Mouse (Mus musculus) kidney, embryonic 16.5 days (tissue): ENCODE data around the gene Rplp0. TPM values are rescaled to one million over a fixed set of nuclear protein-coding genes. Genes with fewer than 3 reads are reported as not detected.

Source experiments
- ATAC-seq: fragments of 200-750 bp; cut with Nextera tagmentation; 2 replicates; pipeline ENCODE4 v1.8.0; 2017; ENCODE audit warnings: moderate TSS enrichment; ENCODE audit not compliant: low FRiP score, low TSS enrichment
- H3K27ac ChIP-seq: fragments of 300-500 bp; sonication (generic); 2 replicates; pipeline ENCODE4 v1.5.1; 2014; ENCODE audit warnings: low read length
- H3K27me3 ChIP-seq: fragments of 300-500 bp; sonication (generic); 2 replicates; pipeline ENCODE4 v1.6.1; 2014; ENCODE audit warnings: low read length, control low read depth, mixed read lengths; ENCODE audit not compliant: insufficient read depth
- H3K36me3 ChIP-seq: fragments of 300-500 bp; sonication (generic); 2 replicates; pipeline ENCODE4 v1.6.1; 2014; ENCODE audit warnings: low read length, control low read depth, mixed read lengths; ENCODE audit not compliant: insufficient read depth
- H3K4me1 ChIP-seq: fragments of 300-500 bp; sonication (generic); 2 replicates; pipeline ENCODE4 v1.6.1; 2014; ENCODE audit warnings: low read length, control low read depth, mixed read lengths; ENCODE audit not compliant: insufficient read depth
- H3K4me2 ChIP-seq: fragments of 300-500 bp; sonication (generic); replicated peaks from 2 replicates; pipeline ENCODE4 v1.6.1; 2014; ENCODE audit warnings: low read depth, low read length
- H3K4me3 ChIP-seq: fragments of 300-500 bp; sonication (generic); 2 replicates; pipeline ENCODE4 v1.5.1; 2014; ENCODE audit warnings: mild to moderate bottlenecking, low read length
- H3K9ac ChIP-seq: fragments of 300-500 bp; sonication (generic); replicated peaks from 2 replicates; pipeline ENCODE4 v1.6.1; 2014; ENCODE audit warnings: low read length
- H3K9me3 ChIP-seq: fragments of 300-500 bp; sonication (generic); 2 replicates; pipeline ENCODE4 v1.6.1; 2016; ENCODE audit warnings: low read length, control low read depth
- WGBS: fragments of 180-500 bp; shearing (Covaris S2); extraction: QIAGEN DNeasy Blood & Tissue Kit; methylation state at CpG from one replicate; pipeline ENCODE4 v1.1.7; 2014; 5-methylcytosine and 5-hydroxymethylcytosine counted together
- polyA plus RNA-seq: library from polyadenylated mRNA; unstranded; fragments of >200 nt; fragmentation: Nextera tagmentation; extraction: Ambion mirVana; gene quantifications from 2 replicates; pipeline ENCODE4 v1.2.1, GENCODE M21; 2015

The Rplp0 gene
- polyA plus RNA-seq, 1 experiment from 2014 or later = 1,527 TPM

DNA sequence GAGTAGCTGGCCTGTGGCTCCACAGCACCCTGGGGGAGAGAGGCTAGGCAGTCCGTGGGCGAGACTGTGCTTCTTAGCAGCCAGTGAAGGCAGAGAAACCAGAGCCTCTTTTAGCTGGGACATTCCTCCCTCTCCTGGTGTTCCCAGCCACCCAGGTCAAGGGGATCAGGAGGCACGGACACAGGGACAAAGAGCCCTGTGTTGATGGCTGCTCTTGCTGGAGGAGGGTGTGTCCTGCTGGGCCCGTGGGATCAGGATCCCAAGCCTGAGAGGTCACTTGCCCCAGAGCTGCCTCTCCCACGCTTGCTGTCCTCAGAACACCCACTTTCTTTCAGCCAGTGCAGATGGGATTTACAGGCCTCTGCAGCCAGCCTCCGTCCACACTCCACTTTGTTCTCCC, 12.3 kb upstream of the Rplp0 start:
- H3K4me2 ChIP-seq = no peak overlapping the region
- no peak for ATAC-seq
- no peaks in the 10 kb centered on the region for H3K27me3 ChIP-seq
- peaks cover 35% of the 10 kb centered on the region for H3K36me3 ChIP-seq
- no peaks in the 10 kb centered on the region for H3K9me3 ChIP-seq
- H3K27ac ChIP-seq = peak overlapping the region; percentile 54
- H3K4me1 ChIP-seq = peaks cover 43% of the 10 kb centered on the region
- 28% methylated on average over 6 of the region's 6 CpGs for WGBS
- H3K4me3 ChIP-seq = no peak overlapping the region
- no peak overlapping the region for H3K9ac ChIP-seq

DNA sequence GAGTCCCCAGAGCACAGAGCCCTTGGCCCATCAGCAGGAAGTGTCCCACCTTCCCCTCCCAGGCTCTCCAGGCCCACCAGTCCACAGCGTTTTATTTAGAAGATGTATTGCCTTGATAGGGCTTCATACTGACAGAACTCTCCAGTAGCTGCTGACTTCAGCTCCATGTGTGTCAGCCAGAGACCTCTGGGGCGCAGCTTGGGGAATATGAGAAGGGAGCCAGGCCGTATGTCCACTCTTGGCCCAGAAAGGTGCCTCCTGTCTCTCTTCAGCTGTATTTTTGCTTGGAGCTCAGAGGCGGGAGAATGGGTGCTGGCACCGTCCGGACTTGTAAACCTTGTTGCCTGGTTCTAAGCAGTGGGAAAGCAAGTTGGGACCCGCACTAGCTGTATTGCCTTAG, 11.8 kb upstream of the Rplp0 start:
- H3K4me1 ChIP-seq = peaks cover 39% of the 10 kb centered on the region

DNA sequence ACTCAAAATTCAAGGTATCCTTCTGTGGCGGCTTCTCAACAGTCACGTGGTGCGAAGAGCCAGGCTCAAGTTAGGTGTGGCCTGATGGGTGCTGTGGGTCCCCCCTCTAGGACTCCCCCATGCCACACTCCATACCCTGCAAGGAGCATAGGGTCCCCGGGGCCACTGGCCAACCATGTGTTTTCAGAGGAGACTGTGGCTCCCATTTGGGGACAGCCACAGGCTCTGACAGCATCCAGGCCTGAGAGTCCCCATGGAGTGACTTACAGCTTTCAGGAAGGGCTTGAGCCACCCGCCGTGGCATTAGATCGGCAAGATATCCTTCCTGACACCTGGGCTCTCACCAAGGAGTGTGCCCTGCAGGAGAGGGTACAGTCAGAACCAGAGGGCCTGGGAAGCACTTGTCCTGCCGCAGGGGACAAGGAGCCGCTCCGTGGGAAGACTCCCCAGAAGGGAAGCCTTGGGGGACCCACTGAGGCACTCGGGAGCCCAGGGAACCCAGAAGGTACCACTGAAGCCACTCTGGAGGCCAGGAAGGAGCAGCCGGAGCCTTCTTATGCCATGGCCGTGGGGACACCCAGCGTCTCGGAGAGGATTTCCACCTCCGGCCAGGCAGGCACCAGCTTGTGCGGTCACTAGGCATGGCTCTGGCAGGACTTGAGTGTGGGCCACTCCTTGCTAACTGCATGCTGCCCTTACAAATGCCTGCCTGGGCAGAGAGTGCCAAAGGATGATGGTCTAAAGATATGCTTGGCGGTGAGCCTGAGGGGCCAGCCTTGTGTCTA, 10.6 kb upstream of the Rplp0 start:
- peaks cover 50% of the 10 kb centered on the region for H3K36me3 ChIP-seq
- H3K27ac ChIP-seq = no peak overlapping the region
- ATAC-seq = no peak
- no peak overlapping the region for H3K9ac ChIP-seq
- H3K27me3 ChIP-seq = no peaks in the 10 kb centered on the region
- 92% methylated on average over 18 of the region's 18 CpGs for WGBS
- no peak overlapping the region for H3K4me3 ChIP-seq
- H3K4me1 ChIP-seq = peaks cover 26% of the 10 kb centered on the region
- no peaks in the 10 kb centered on the region for H3K9me3 ChIP-seq
- no peak overlapping the region for H3K4me2 ChIP-seq

More for the DNA sequence above, 11.8 kb upstream of the Rplp0 start:
- no peak for ATAC-seq
- Histone ChIP-seq H3K36me3 (peaks cover 38% of the 10 kb centered on the region), H3K9ac (no peak overlapping the region), H3K27me3 (no peaks in the 10 kb centered on the region), H3K4me2 (no peak overlapping the region), H3K27ac (peak overlapping the region; percentile 54), H3K9me3 (no peaks in the 10 kb centered on the region), H3K4me3 (no peak overlapping the region)
- 71% methylated on average over 7 of the region's 7 CpGs for WGBS

DNA sequence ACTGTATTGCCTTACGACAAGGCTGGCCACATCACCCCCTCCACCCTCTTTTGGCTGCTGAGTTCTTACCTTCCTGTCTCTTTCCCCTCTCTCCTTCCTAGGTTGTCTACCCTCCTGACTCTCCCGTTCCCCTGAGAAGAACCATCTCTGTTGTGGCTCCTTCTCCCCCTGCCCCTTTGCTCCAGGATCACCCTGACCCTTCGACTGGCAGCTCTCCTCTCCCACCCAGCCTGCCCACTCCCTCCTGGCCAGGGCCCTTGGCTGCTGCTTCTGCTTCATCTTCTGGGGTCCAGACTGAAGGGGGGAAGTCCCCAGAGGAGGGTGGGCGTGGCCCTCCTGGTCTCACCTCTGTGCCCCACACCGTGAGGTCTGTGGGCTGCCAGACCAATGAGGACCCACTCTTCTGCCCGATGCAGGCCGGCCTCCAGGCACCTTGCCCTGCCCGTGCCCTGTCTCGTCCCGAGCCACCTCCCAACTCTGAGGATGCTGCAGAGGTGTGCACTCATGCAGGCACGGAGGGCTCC, 8.7 kb upstream of the Rplp0 start:
- WGBS = 61% methylated on average over 11 of the region's 11 CpGs
- Histone ChIP-seq H3K4me2 (no peak overlapping the region), H3K9me3 (no peaks in the 10 kb centered on the region), H3K4me3 (no peak overlapping the region), H3K36me3 (peaks cover 48% of the 10 kb centered on the region), H3K9ac (no peak overlapping the region), H3K27ac (no peak overlapping the region), H3K27me3 (no peaks in the 10 kb centered on the region), H3K4me1 (peaks cover 14% of the 10 kb centered on the region; the same call in 1 of the 2 replicates)
- ATAC-seq = no peak

DNA sequence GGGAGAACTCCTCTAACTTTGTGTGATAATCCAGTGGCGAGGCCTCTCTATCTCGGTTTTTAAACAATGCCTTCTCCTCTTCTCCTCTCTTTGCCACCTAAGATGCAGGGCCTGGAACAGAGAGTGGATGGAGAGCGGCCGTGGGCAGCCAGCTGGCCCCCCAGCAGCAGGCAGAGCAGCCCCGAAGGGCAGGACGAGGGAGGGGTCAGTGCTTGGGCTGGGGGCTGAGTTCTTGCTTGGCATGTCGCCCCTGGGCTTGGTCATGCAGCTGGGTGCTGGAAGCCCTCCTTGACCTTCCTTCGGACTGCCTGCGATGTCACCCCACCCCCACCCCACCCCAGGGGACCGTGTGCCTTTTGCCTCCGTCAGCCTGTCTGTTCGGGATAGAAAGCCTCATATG, 7.9 kb upstream of the Rplp0 start:
- Histone ChIP-seq H3K27me3 (no peaks in the 10 kb centered on the region), H3K27ac (no peak overlapping the region), H3K4me3 (no peak overlapping the region), H3K9ac (no peak overlapping the region), H3K9me3 (no peaks in the 10 kb centered on the region), H3K36me3 (peaks cover 40% of the 10 kb centered on the region), H3K4me1 (peaks cover 15% of the 10 kb centered on the region; the same call in 1 of the 2 replicates), H3K4me2 (no peak overlapping the region)
- 77% methylated on average over 12 of the region's 12 CpGs for WGBS
- ATAC-seq = no peak

DNA sequence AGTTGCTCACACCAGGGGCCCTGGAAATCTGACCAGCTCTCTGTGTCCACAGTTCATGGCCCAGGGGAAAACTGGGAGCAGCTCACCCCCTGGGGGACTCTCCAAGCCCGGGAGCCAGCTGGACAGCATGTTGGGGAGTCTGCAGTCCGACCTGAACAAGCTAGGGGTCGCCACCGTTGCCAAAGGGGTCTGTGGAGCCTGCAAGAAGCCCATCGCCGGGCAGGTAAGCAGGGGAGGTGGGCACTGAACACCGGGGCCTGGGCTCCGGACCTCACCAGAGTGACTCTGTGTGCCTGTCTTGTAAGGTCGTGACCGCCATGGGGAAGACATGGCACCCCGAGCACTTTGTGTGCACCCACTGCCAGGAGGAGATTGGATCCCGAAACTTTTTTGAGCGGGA, 7.5 kb upstream of the Rplp0 start:
- Histone ChIP-seq H3K9ac (no peak overlapping the region), H3K36me3 (peaks cover 40% of the 10 kb centered on the region), H3K27me3 (no peaks in the 10 kb centered on the region), H3K4me3 (no peak overlapping the region), H3K9me3 (no peaks in the 10 kb centered on the region), H3K4me2 (no peak overlapping the region), H3K27ac (no peak overlapping the region), H3K4me1 (peaks cover 13% of the 10 kb centered on the region; the same call in 1 of the 2 replicates)
- WGBS = 86% methylated on average over 13 of the region's 13 CpGs
- ATAC-seq = no peak

DNA sequence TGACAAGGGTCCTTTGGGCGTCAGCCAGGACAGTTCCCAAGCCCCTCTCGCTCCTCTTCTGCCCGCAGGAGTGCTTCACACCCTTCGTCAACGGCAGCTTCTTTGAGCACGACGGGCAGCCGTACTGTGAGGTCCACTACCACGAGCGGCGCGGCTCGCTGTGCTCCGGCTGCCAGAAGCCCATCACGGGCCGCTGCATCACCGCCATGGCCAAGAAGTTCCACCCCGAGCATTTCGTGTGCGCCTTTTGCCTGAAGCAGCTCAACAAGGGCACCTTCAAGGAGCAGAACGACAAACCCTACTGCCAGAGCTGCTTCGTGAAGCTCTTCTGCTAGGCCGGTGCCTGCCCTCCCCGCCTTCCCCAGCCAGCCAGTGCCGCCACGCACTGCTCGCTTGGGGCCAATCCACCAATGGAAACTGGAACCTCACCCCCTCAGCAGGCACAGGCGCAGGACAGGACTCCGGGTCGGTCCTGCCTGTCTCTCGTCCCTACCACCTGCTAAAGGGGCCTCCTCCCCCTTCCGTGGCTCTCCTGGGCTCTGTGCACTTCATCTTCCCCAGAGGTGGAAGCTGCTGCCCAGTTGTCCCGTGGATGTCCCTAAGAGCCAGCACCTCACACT, 5.4 kb upstream of the Rplp0 start:
- ATAC-seq = no peak

DNA sequence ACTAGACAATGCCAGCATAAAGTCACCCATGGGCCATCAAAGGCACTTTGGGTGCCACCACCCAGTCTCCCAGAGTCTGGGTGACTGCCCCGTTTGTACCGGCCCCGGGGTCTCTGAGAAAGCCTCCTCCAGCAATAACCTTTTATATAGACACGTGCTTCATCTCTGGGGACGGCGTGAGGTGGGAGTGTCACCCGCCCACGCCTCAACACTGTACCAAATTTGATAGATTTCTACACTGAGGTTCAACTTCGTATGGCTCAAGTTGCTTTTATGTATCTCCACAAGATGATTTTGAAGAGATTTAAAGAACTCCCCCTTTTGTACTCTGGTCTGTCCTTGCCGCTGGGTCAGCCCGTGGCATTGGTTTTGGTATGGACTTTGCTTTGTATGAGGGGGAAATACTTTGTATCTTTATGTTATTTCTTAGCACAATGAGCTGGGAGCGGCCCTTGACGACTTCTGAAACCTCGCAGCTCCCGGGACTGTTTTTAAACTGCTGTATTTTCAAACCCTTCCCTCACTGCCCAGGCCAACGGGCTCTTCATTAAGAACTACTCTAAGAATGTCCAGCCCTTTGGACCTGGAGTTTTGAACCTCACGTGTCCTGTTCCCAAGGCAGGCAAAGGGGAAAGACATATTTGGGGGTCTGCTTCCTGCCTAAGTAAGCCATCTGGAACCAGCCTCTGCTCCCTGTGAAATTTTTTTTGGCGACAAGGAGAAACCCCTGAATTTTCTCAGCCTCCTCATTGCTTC, 4.6 kb upstream of the Rplp0 start:
- Histone ChIP-seq H3K9me3 (no peaks in the 10 kb centered on the region), H3K4me3 (no peak overlapping the region), H3K4me1 (0 out of 2 replicates have a peak, but pooled peaks cover 3% of the 10 kb centered on the region), H3K27me3 (no peaks in the 10 kb centered on the region), H3K36me3 (peaks cover 23% of the 10 kb centered on the region), H3K4me2 (no peak overlapping the region), H3K27ac (no peak overlapping the region), H3K9ac (no peak overlapping the region)
- WGBS = 82% methylated on average over 18 of the region's 18 CpGs
- no peak for ATAC-seq

More for the DNA sequence above, 5.4 kb upstream of the Rplp0 start:
- Histone ChIP-seq H3K36me3 (peaks cover 27% of the 10 kb centered on the region), H3K4me2 (no peak overlapping the region), H3K27me3 (no peaks in the 10 kb centered on the region), H3K27ac (no peak overlapping the region), H3K9ac (no peak overlapping the region), H3K9me3 (no peaks in the 10 kb centered on the region), H3K4me1 (0 out of 2 replicates have a peak, but pooled peaks cover 3% of the 10 kb centered on the region), H3K4me3 (no peak overlapping the region)
- WGBS = 83% methylated on average over 33 of the region's 33 CpGs

DNA sequence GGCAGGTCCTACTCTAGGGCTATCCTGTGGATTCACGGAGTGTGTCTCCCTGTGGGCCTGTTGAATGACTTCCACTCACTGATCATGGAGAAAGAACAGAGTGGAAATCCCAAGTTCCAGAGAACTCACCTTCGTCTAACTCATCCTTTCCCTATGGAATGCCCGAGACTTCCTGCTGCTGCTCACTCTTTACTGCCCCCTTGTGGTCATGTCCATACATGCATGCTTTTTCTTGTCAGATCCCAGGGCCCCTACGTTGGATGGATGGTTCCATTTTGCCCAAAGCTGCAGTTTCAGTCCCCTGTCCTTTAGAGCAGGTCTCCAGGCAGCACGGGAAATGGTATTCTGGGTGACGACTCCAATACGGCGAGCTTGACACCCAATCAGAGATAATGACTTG, 3.0 kb upstream of the Rplp0 start:
- Histone ChIP-seq H3K4me2 (no peak overlapping the region), H3K9ac (no peak overlapping the region), H3K36me3 (peaks cover 32% of the 10 kb centered on the region), H3K4me1 (peaks cover 15% of the 10 kb centered on the region), H3K4me3 (no peak overlapping the region), H3K9me3 (no peaks in the 10 kb centered on the region), H3K27ac (no peak overlapping the region), H3K27me3 (no peaks in the 10 kb centered on the region)
- 13% methylated on average over 8 of the region's 8 CpGs for WGBS
- no peak for ATAC-seq
